Mouse (Mus musculus) myocyte (in vitro differentiated cells): ENCODE measurements around the gene Pole4.

Source experiments
- CEBPB ChIP-seq: IDR thresholded peaks from 2 replicates; pipeline ENCODE4 v1.6.1; 2011; ENCODE audit warnings: mild to moderate bottlenecking, moderate library complexity; ENCODE audit not compliant: poor library complexity, insufficient read depth, severe bottlenecking
- E2F4 ChIP-seq: IDR thresholded peaks from one replicate; pipeline ENCODE4 v1.6.1; 2011; ENCODE audit warnings: mild to moderate bottlenecking, control low read depth, moderate library complexity; ENCODE audit not compliant: insufficient read depth
- MAX ChIP-seq: IDR thresholded peaks from one replicate; pipeline ENCODE4 v1.6.1; 2011; ENCODE audit warnings: low read depth, mild to moderate bottlenecking, control low read depth
- MYOD1 ChIP-seq, 3 experiments: IDR thresholded peaks; one replicate each; pipeline ENCODE4 v1.6.1; 2011; ENCODE audit warnings: control low read depth in 2 of 3, low read depth in 2 of 3, mild to moderate bottlenecking in 2 of 3, moderate library complexity in 1 of 3; ENCODE audit not compliant: insufficient read length in 2 of 3, control insufficient read depth in 1 of 3
- MYOG ChIP-seq, 3 experiments: IDR thresholded peaks; one replicate each; pipeline ENCODE4 v1.6.1; 2011; ENCODE audit warnings: control low read depth in 2 of 3, low read depth in 2 of 3, mild to moderate bottlenecking in 2 of 3; ENCODE audit not compliant: insufficient read length in 2 of 3, control insufficient read depth in 1 of 3, insufficient read depth in 1 of 3
- POLR2A ChIP-seq: IDR thresholded peaks from one replicate; pipeline ENCODE4 v1.6.1; 2011; ENCODE audit warnings: low read depth, mild to moderate bottlenecking, control low read depth, moderate library complexity; ENCODE audit not compliant: insufficient read length
- POLR2AphosphoS2 ChIP-seq: IDR thresholded peaks from one replicate; pipeline ENCODE4 v1.6.1; 2011; ENCODE audit warnings: low read depth, control low read depth; ENCODE audit not compliant: insufficient read length
- REST ChIP-seq: IDR thresholded peaks from one replicate; pipeline ENCODE4 v1.6.1; 2011; ENCODE audit warnings: mild to moderate bottlenecking, control low read depth, moderate library complexity; ENCODE audit not compliant: insufficient read depth, insufficient read length
- SRF ChIP-seq: IDR thresholded peaks from one replicate; pipeline ENCODE4 v1.6.1; 2011; ENCODE audit warnings: low read depth; ENCODE audit not compliant: control insufficient read depth, insufficient read length
- TCF12 ChIP-seq: IDR thresholded peaks from one replicate; pipeline ENCODE4 v1.6.1; 2011; ENCODE audit warnings: mild to moderate bottlenecking, control low read depth; ENCODE audit not compliant: poor library complexity, insufficient read depth, severe bottlenecking
- TCF3 ChIP-seq: IDR thresholded peaks from one replicate; pipeline ENCODE4 v1.6.1; 2011; ENCODE audit warnings: low read depth, control low read depth; ENCODE audit not compliant: insufficient read length
- USF1 ChIP-seq: IDR thresholded peaks from one replicate; pipeline ENCODE4 v1.6.1; 2011; ENCODE audit warnings: low read depth, mild to moderate bottlenecking, control low read depth, moderate library complexity

GRCm38 (mm10) chr6:82736626-82737600 lies 31.7 kb upstream of the Pole4 start:
- TF ChIP-seq CEBPB (no peak), E2F4 (no peak), POLR2A (no peak), TCF3 (no peak), MAX (no peak), TCF12 (no peak), POLR2AphosphoS2 (no peak), MYOG (IDR thresholded peaks at IDR 0.05; ENCODE audit: control insufficient read depth in 1 of 3, insufficient read depth in 1 of 3, insufficient read length in 2 of 3, low read depth in 2 of 3) (no peak), USF1 (no peak), REST (no peak), SRF (no peak), MYOD1 (IDR thresholded peaks at IDR 0.05; ENCODE audit: control insufficient read depth in 1 of 3, insufficient read length in 2 of 3, low read depth in 2 of 3) (no peak)
